Mouse (Mus musculus) liver, embryonic 14.5 days (tissue): ENCODE measurements around the gene Slc23a4.

Experiments
- CTCF ChIP-seq: IDR thresholded peaks from 2 replicates; pipeline ENCODE4 v1.5.1; 2016; ENCODE audit warnings: antibody characterized with exemption, low read depth, control low read depth
- EP300 ChIP-seq: IDR thresholded peaks from 2 replicates; pipeline ENCODE4 v1.6.1; 2016; ENCODE audit warnings: antibody characterized with exemption, low read depth

DNA sequence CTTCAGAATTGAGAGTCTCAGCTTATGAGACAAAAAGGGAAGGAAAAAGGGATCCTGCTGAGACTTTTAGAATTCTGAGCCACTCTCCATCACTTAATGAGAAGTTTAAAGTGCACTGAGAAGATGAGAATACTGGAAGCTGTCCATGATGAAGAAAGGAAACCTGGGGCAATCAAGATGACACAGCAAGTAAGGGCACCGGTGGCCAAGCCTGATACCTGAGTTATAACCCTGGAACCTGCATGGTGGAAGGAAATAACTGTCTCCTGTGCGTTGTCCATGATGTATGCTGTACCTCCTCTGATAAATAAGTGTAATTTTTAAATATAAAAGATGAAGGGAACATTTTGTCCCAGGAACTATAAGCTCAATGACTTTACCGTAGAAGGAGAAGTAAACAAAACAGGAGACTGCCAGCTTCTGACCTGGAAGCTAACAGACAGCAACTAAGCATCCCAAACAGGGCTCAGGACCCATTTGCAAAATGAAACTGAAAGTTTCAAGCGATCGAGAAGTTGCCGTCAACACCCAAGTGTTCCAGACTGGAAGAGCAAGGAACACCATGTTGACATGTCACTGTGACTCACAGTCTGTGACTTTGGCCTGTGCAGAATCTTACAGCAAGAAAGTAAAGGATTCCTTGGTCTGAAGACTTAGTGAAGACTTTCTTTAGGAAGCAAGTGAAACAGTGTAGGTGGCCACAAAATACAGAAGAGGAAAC, 22.2 kb downstream of the Slc23a4 start:
- no peak for TF ChIP-seq CTCF
- TF ChIP-seq EP300 = no peak
